ENCODE assay signal across 10 mouse cellular contexts in the genomic region with DNA sequence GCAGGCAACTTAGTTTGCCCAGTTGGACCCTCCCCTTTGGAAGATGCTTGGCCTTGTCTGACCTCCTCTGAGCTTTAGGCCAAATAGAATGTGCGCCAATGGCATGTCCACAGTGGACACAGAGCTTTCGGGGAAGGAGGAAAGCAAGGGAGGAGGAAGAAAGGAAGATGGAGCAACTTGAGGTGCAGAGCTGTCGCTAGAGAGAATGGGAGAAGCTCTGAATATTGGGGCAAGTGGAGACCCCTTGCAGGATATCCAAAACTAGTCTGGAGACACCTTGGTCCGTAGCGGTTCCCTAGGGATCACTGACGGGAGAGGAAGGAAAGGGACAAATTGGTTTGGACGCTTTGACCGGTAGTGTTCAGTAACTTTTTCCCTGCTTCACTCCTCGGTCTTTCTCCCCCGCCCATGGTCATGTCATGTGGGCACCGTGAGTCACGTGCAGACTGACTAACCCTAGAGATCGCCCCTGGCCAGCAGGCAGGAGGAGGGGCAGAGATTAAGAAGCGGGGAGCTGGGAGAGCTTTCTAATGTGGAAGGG. TPM values are rescaled to one million over a fixed set of nuclear protein-coding genes. Genes with fewer than 3 reads are reported as not detected.
DNase-seq lines count a peak whose midpoint lies in the region; ATAC-seq and TF ChIP-seq lines count a peak whose summit lies in the region.
"Had no signal": no experiment of that assay in that cellular context is flagged by ENCODE, and none has a peak within 500 bp of the region (broad histone marks: within the 10 kb centered on the region; RNA-seq: fewer than 3 reads in every experiment).

No protein-coding gene starts in this region.

- H3K27ac ChIP-seq in intestine, postnatal 0 days (ENCODE audit: low read depth, low read length): no peak overlapping the region
- H3K27ac ChIP-seq in midbrain, embryonic 12.5 days (replicated peaks): no peak overlapping the region
- H3K27ac ChIP-seq in stomach, embryonic 14.5 days (ENCODE audit: low read length): no peak overlapping the region

- no peak for ATAC-seq in intestine, postnatal 0 days
- ATAC-seq in midbrain, embryonic 12.5 days (ENCODE audit: low FRiP score, low read depth): peak; percentile 32
- ATAC-seq in stomach, embryonic 14.5 days (ENCODE audit: insufficient number of reproducible peaks, insufficient read depth, low FRiP score, low read depth): peak; percentile 24; the same call in 1 of the 2 replicates
- ATAC-seq: Patski had no signal

- peak overlapping the region; percentile 82 for H3K4me2 ChIP-seq in intestine, postnatal 0 days (replicated peaks; ENCODE audit: low read depth)
- peak overlapping the region; percentile 88 for H3K4me2 ChIP-seq in midbrain, embryonic 12.5 days (replicated peaks)
- peak overlapping the region; percentile 97 for H3K4me2 ChIP-seq in stomach, embryonic 14.5 days (replicated peaks; ENCODE audit: low read depth, low read length)

- H3K9me3 ChIP-seq in intestine, postnatal 0 days (ENCODE audit: control insufficient read depth): no peaks in the 10 kb centered on the region
- H3K9me3 ChIP-seq in midbrain, embryonic 12.5 days: no peaks in the 10 kb centered on the region
- no peaks in the 10 kb centered on the region for H3K9me3 ChIP-seq in stomach, embryonic 14.5 days (ENCODE audit: control insufficient read depth, low read depth, low read length)
- H3K9me3 ChIP-seq: megakaryocyte, embryonic 14.5 days had no signal

- DNase-seq in adrenal gland, adult (ENCODE audit: inconsistent age in 2 of 2, low spot score in 1 of 2): peak; percentile 86 to 92
- DNase-seq in embryo, embryonic 9.5 days (ENCODE audit: extremely low spot score): peak; percentile 55
- DNase-seq in heart, adult 11 months: peak; percentile 98
- DNase-seq in left cerebral cortex, postnatal 36 days (ENCODE audit: low spot score in 2 of 2): peak; percentile 43 to 54
- DNase-seq in thymus, postnatal 14 days: no peak

- no peaks in the 10 kb centered on the region for H3K36me3 ChIP-seq in intestine, postnatal 0 days (ENCODE audit: control insufficient read depth, insufficient read depth)
- H3K36me3 ChIP-seq in midbrain, embryonic 12.5 days: no peaks in the 10 kb centered on the region
- no peaks in the 10 kb centered on the region for H3K36me3 ChIP-seq in stomach, embryonic 14.5 days (ENCODE audit: control insufficient read depth, insufficient read depth, low read length)

- no peaks in the 10 kb centered on the region for H3K4me1 ChIP-seq in intestine, postnatal 0 days (replicated peaks; ENCODE audit: control insufficient read depth, insufficient read depth, low read length)
- peaks cover 22% of the 10 kb centered on the region for H3K4me1 ChIP-seq in midbrain, embryonic 12.5 days
- H3K4me1 ChIP-seq in stomach, embryonic 14.5 days (ENCODE audit: control insufficient read depth, insufficient read depth, low read length): no peaks in the 10 kb centered on the region

- H3K4me3 ChIP-seq in intestine, postnatal 0 days (ENCODE audit: low read depth, low read length): peak overlapping the region; percentile 60
- peak overlapping the region; percentile 68 for H3K4me3 ChIP-seq in midbrain, embryonic 12.5 days
- peak overlapping the region; percentile 54 for H3K4me3 ChIP-seq in stomach, embryonic 14.5 days (ENCODE audit: low read depth, low read length)
- H3K4me3 ChIP-seq: megakaryocyte, embryonic 14.5 days had no signal

- WGBS in intestine, postnatal 0 days: 2% methylated on average over 14 of the region's 14 CpGs
- WGBS in midbrain, embryonic 12.5 days: 0% methylated on average over 14 of the region's 14 CpGs
- WGBS in stomach, embryonic 14.5 days: under 1% methylated on average over 14 of the region's 14 CpGs

- TF ChIP-seq CTCF in intestine, postnatal 0 days (IDR thresholded peaks at IDR 0.05; ENCODE audit: low read depth): no peak

- H3K27me3 ChIP-seq in intestine, postnatal 0 days (replicated peaks; ENCODE audit: control insufficient read depth, insufficient read depth, low read length): peaks cover 21% of the 10 kb centered on the region
- H3K27me3 ChIP-seq in midbrain, embryonic 12.5 days: no peaks in the 10 kb centered on the region; the same call in 1 of the 2 replicates
- no peaks in the 10 kb centered on the region for H3K27me3 ChIP-seq in stomach, embryonic 14.5 days (ENCODE audit: control insufficient read depth, insufficient read depth, low read length)

- intact Hi-C loops in left cerebral cortex, postnatal 36 days (cut with DNase I): no loop called here

- H3K9ac ChIP-seq in intestine, postnatal 0 days (ENCODE audit: low read depth, low read length): no peak overlapping the region
- peak overlapping the region; percentile 71 for H3K9ac ChIP-seq in midbrain, embryonic 12.5 days (replicated peaks)
- peak overlapping the region; percentile 61; the same call in 1 of the 2 replicates for H3K9ac ChIP-seq in stomach, embryonic 14.5 days (replicated peaks; ENCODE audit: low read depth, low read length)

RNA-seq across cellular contexts. Expression of gene Magi2, which starts 1.0 kb away (rescaled TPM):
- polyA plus RNA-seq in intestine, postnatal 0 days (2015; fragmentation: Nextera tagmentation; extraction: Ambion mirVana): 1.0 and 1.1 TPM in 2 replicates
- total RNA-seq in left cerebral cortex, postnatal 36 days (2021): 100 to 1,000 TPM; 121 to 141 TPM
- 18.0 and 20.2 TPM in 2 replicates for polyA plus RNA-seq in midbrain, embryonic 12.5 days (2016; fragmentation: Nextera tagmentation; extraction: Ambion mirVana)
- 7.1 and 7.3 TPM in 2 replicates for polyA plus RNA-seq in stomach, embryonic 14.5 days (2014; fragmentation: Nextera tagmentation; extraction: Ambion mirVana)
